Comparison of ENCODE assay signal across 16 mouse cellular contexts in the genomic region with DNA sequence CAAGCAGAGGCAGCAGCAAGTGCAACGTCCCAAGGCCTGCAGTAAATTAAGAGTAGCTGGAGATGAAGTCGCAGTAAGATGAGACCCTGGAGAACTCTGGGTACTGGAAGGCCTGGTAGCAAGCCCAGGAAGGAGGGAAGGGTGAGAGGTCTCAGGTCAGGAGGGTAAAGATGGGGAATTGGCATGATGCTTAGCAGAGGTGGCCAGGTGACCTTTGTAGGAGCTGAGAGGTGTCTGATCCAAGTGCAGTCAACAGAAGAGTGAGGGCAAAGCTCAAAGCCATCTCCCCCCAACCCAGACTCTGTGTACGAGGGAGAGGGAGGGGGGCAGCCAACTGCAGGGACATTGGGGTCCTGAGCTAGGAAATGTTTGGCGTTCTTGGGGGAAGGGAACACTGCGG. TPM values are rescaled to one million over a fixed set of nuclear protein-coding genes. Genes with fewer than 3 reads are reported as not detected.
"Had no signal": no experiment of that assay in that cellular context is flagged by ENCODE, and none has a peak within 500 bp of the region (broad histone marks: within the 10 kb centered on the region; RNA-seq: fewer than 3 reads in every experiment).

No protein-coding gene starts in this region.

- H3K9me3 ChIP-seq: intestine, embryonic 15.5 days; limb, embryonic 12.5 days; liver, embryonic 15.5 days; neural tube, embryonic 12.5 days had no signal

- H3K9ac ChIP-seq: intestine, embryonic 15.5 days; limb, embryonic 12.5 days; liver, embryonic 15.5 days; neural tube, embryonic 12.5 days had no signal

- H3K27ac ChIP-seq: intestine, embryonic 15.5 days; layer of hippocampus, adult 2 months; limb, embryonic 12.5 days; liver, embryonic 15.5 days; neural tube, embryonic 12.5 days; stomach, postnatal 0 days had no signal

- DNase-seq: kidney, postnatal 10 days; lung, adult 2 months; lung, postnatal 36 days; thymus, postnatal 4 days had no signal

- H3K4me3 ChIP-seq: intestine, embryonic 15.5 days; layer of hippocampus, adult 2 months; limb, embryonic 12.5 days; liver, embryonic 15.5 days; neural tube, embryonic 12.5 days had no signal

- H3K4me2 ChIP-seq: intestine, embryonic 15.5 days; limb, embryonic 12.5 days; liver, embryonic 11.5 days; liver, embryonic 15.5 days; neural tube, embryonic 12.5 days had no signal

- ATAC-seq: intestine, embryonic 15.5 days; lung, postnatal 0 days had no signal

- H3K36me3 ChIP-seq: intestine, embryonic 15.5 days; limb, embryonic 12.5 days; liver, embryonic 15.5 days; neural tube, embryonic 12.5 days had no signal

RNA-seq across cellular contexts. Expression of a gene that starts 2.7 kb away (rescaled TPM):
- total RNA-seq: monocyte, adult 5-6 weeks; neutrophil, adult 5-6 weeks had no signal

RNA-seq across cellular contexts. Expression of a gene that starts 30.0 kb away (rescaled TPM):
- total RNA-seq: layer of hippocampus, adult 2 months; layer of hippocampus, postnatal 10 days; megakaryocyte progenitor cell, adult 5-6 weeks; monocyte, adult 5-6 weeks; neutrophil, adult 5-6 weeks had no signal
- polyA plus RNA-seq: intestine, embryonic 15.5 days; limb, embryonic 12.5 days; liver, embryonic 11.5 days; liver, embryonic 15.5 days; lung, adult 2 months; lung, postnatal 0 days; stomach, postnatal 0 days had no signal
